Comparison of ENCODE assay signal across 13 mouse cellular contexts in the genomic region with DNA sequence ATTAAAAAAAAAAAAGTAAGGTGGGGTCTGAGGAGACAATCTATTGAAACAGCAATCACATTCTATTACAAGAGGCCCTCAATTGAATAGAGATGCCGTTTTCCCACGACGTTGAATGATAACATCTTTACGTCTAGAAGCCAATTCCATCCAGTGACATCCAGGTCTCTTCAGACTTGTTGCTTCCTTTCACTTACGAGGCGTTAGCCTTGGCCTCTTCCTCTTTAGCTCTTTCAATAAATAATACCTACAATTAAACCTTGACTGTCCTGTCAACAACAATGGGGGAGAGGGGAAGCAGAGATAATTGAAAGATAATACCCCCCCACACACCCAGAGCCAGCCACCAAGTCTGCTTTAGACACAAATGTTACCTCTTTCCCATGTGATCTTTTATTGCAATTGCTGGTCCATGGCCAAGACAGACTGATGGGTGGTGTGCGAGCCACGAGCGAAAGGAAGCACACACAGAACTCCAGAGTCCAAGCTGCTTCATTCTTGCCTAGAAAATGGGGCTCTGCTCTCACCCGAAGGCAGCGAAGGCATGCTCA.
"Had no signal": no experiment of that assay in that cellular context is flagged by ENCODE, and none has a peak within 500 bp of the region (broad histone marks: within the 10 kb centered on the region; RNA-seq: fewer than 3 reads in every experiment).

No protein-coding gene starts in this region.

- H3K4me2 ChIP-seq: limb, embryonic 15.5 days; liver, embryonic 12.5 days; midbrain, embryonic 12.5 days; neural tube, embryonic 13.5 days; stomach, embryonic 15.5 days had no signal

- H3K36me3 ChIP-seq: limb, embryonic 15.5 days; liver, embryonic 12.5 days; midbrain, embryonic 12.5 days; neural tube, embryonic 13.5 days; stomach, embryonic 15.5 days had no signal

- H3K27me3 ChIP-seq: limb, embryonic 15.5 days; liver, embryonic 12.5 days; midbrain, embryonic 12.5 days; stomach, embryonic 15.5 days had no signal

- H3K4me1 ChIP-seq: liver, embryonic 12.5 days; midbrain, embryonic 12.5 days had no signal

- DNase-seq: kidney, postnatal 36 days; layer of hippocampus, adult 9-11 months; layer of hippocampus, postnatal 36 days; retina, postnatal 1 day; right cerebral cortex, postnatal 14 days; thymus, adult 2 months; thymus, postnatal 25 days had no signal

- H3K4me3 ChIP-seq: limb, embryonic 15.5 days; liver, embryonic 12.5 days; midbrain, embryonic 12.5 days; neural tube, embryonic 13.5 days; stomach, embryonic 15.5 days had no signal

- H3K9ac ChIP-seq: limb, embryonic 15.5 days; liver, embryonic 12.5 days; midbrain, embryonic 12.5 days; neural tube, embryonic 13.5 days; stomach, embryonic 15.5 days had no signal

- H3K27ac ChIP-seq: limb, embryonic 15.5 days; liver, embryonic 12.5 days; midbrain, embryonic 12.5 days; neural tube, embryonic 13.5 days; stomach, embryonic 15.5 days had no signal

- ATAC-seq: liver, embryonic 12.5 days; midbrain, embryonic 16.5 days had no signal

- H3K9me3 ChIP-seq: limb, embryonic 15.5 days; liver, embryonic 12.5 days; neural tube, embryonic 13.5 days; stomach, embryonic 15.5 days had no signal
